Comparison of ENCODE assay signal across 25 mouse cellular contexts in genomic region chrX:57171269-57171668, GRCm38 (mm10). TPM values are rescaled to one million over a fixed set of nuclear protein-coding genes. Genes with fewer than 3 reads are reported as not detected.
DNase-seq lines count a peak whose midpoint lies in the region; ATAC-seq and TF ChIP-seq lines count a peak whose summit lies in the region.
"Had no signal": no experiment of that assay in that cellular context is flagged by ENCODE, and none has a peak within 500 bp of the region (broad histone marks: within the 10 kb centered on the region; RNA-seq: fewer than 3 reads in every experiment).

No protein-coding gene starts in this region.

- TF ChIP-seq EP300 in lung, postnatal 0 days (IDR thresholded peaks at IDR 0.05): peak; percentile 40; the same call in 1 of the 2 replicates

- H3K27me3 ChIP-seq in lung, embryonic 15.5 days: no peaks in the 10 kb centered on the region
- H3K27me3 ChIP-seq in lung, postnatal 0 days (replicated peaks; ENCODE audit: insufficient read depth, low read length): no peaks in the 10 kb centered on the region
- H3K27me3 ChIP-seq: embryonic facial prominence, embryonic 12.5 days; forebrain, embryonic 13.5 days; forebrain, embryonic 15.5 days had no signal

- 0 out of 2 replicates have a peak, but pooled peaks have one; percentile 42 for ATAC-seq in lung, embryonic 15.5 days (ENCODE audit: borderline replicate concordance, extremely low read depth, low FRiP score, low TSS enrichment)
- peak; percentile 75 for ATAC-seq in lung, postnatal 0 days
- ATAC-seq: forebrain, embryonic 13.5 days; forebrain, embryonic 15.5 days; forebrain, postnatal 0 days had no signal

- no peaks in the 10 kb centered on the region for H3K4me1 ChIP-seq in lung, embryonic 15.5 days
- no peaks in the 10 kb centered on the region for H3K4me1 ChIP-seq in lung, postnatal 0 days (ENCODE audit: insufficient read depth, low read depth, low read length)
- H3K4me1 ChIP-seq: embryonic facial prominence, embryonic 10.5 days; embryonic facial prominence, embryonic 12.5 days; forebrain, embryonic 13.5 days; forebrain, embryonic 15.5 days had no signal

- H3K27ac ChIP-seq in lung, embryonic 15.5 days: no peak overlapping the region
- H3K27ac ChIP-seq in lung, postnatal 0 days (ENCODE audit: low read length): no peak overlapping the region
- H3K27ac ChIP-seq: embryonic facial prominence, embryonic 10.5 days; embryonic facial prominence, embryonic 12.5 days; forebrain, embryonic 13.5 days; forebrain, embryonic 15.5 days had no signal

- intact Hi-C loops in left cerebral cortex, postnatal 10 days (cut with DNase I): no loop called here

- no peak overlapping the region for H3K4me3 ChIP-seq in lung, embryonic 15.5 days
- no peak overlapping the region for H3K4me3 ChIP-seq in lung, postnatal 0 days (ENCODE audit: low read depth, low read length)
- H3K4me3 ChIP-seq: embryonic facial prominence, embryonic 10.5 days; embryonic facial prominence, embryonic 12.5 days; forebrain, embryonic 13.5 days; forebrain, embryonic 15.5 days had no signal

- no peaks in the 10 kb centered on the region for H3K9me3 ChIP-seq in lung, embryonic 15.5 days
- no peaks in the 10 kb centered on the region for H3K9me3 ChIP-seq in lung, postnatal 0 days (ENCODE audit: low read length)
- H3K9me3 ChIP-seq: embryonic facial prominence, embryonic 10.5 days; embryonic facial prominence, embryonic 12.5 days; forebrain, embryonic 13.5 days; forebrain, embryonic 15.5 days had no signal

- no peaks in the 10 kb centered on the region for H3K36me3 ChIP-seq in lung, embryonic 15.5 days
- no peaks in the 10 kb centered on the region for H3K36me3 ChIP-seq in lung, postnatal 0 days (ENCODE audit: insufficient read depth, low read length)
- H3K36me3 ChIP-seq: embryonic facial prominence, embryonic 10.5 days; embryonic facial prominence, embryonic 12.5 days; forebrain, embryonic 15.5 days had no signal

- no peak overlapping the region for H3K9ac ChIP-seq in lung, embryonic 15.5 days
- H3K9ac ChIP-seq in lung, postnatal 0 days (replicated peaks; ENCODE audit: low read depth): no peak overlapping the region
- H3K9ac ChIP-seq: embryonic facial prominence, embryonic 12.5 days; forebrain, embryonic 13.5 days; forebrain, embryonic 15.5 days; forebrain, postnatal 0 days had no signal

- no peak for DNase-seq in lung, adult 18-20 months
- peak; percentile 68 for DNase-seq in lung, postnatal 0 days (ENCODE audit: low spot score)
- DNase-seq in lung, postnatal 25 days (ENCODE audit: low spot score): no peak
- no peak for DNase-seq in left cerebral cortex, postnatal 10 days (ENCODE audit: extremely low spot score in 1 of 2, low spot score in 2 of 2)
- DNase-seq: adrenal gland, adult 8-10 months; adrenal gland, postnatal 14 days; adrenal gland, postnatal 36 days; cerebellum, adult 11-12 months; cerebellum, adult 2 months; cerebellum, adult 9-10 months; cerebellum, postnatal 10 days; cerebellum, postnatal 25 days; forebrain, postnatal 0 days had no signal

- no peak for TF ChIP-seq CTCF in lung, postnatal 0 days (IDR thresholded peaks at IDR 0.05)

- H3K4me2 ChIP-seq in lung, embryonic 15.5 days: no peak overlapping the region
- H3K4me2 ChIP-seq in lung, postnatal 0 days (replicated peaks; ENCODE audit: low read depth, low read length): no peak overlapping the region
- H3K4me2 ChIP-seq: embryonic facial prominence, embryonic 12.5 days; forebrain, embryonic 13.5 days; forebrain, embryonic 15.5 days had no signal

RNA-seq across cellular contexts. Expression of gene Cd40lg, which starts 40.7 kb away (rescaled TPM):
- polyA plus RNA-seq in lung, embryonic 15.5 days (2015; fragmentation: Nextera tagmentation; extraction: Ambion mirVana): not detected in 2 replicates
- not detected in 2 replicates for polyA plus RNA-seq in lung, postnatal 0 days (2015; fragmentation: Nextera tagmentation; extraction: Ambion mirVana)
- not detected for total RNA-seq in left cerebral cortex, postnatal 10 days (2021)
- total RNA-seq: adrenal gland, adult 18-20 months; adrenal gland, postnatal 14 days; adrenal gland, postnatal 36 days; ES-E14; forebrain, postnatal 0 days; MEL had no signal
- polyA plus RNA-seq: C2C12; cerebellum, adult 2 months; cortical plate, adult 2 months; embryonic facial prominence, embryonic 10.5 days; embryonic facial prominence, embryonic 12.5 days; embryonic facial prominence, embryonic 14.5 days; forebrain, embryonic 11.5 days; forebrain, embryonic 13.5 days; forebrain, embryonic 15.5 days; forebrain, postnatal 0 days had no signal
